Mouse (Mus musculus): ENCODE data around the gene Cdc5l. TPM values are rescaled to one million over a fixed set of nuclear protein-coding genes. Genes with fewer than 3 reads are reported as not detected.
"Not testable (repeated sequence)": the region's sequence is repeated elsewhere in the genome, so short reads cannot be mapped to it uniquely, and the experiment has no call there.

Gene Cdc5l
- polyA plus RNA-seq, 1 experiment from 2014 or later = 79.9 TPM

DNA sequence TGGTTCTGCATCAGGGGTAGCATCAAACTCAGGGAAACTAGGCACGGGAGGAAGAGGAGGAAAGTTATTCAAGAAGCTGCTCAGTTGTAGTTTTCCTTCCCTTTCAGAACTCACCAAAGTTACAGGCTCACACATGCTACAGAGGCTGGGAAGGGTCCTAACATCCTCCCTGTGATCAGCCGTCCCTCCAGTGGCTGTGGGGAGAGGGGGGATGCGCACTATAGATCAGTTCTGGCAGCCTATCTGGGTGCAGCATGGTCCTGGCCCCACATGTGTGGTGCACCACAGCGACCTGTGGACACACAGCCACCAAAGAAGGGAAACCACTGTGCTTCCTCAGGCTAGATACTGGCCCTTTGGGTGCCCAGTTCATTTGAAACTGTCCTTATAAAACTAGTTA, 25.0 kb upstream of the Cdc5l start:
- Histone ChIP-seq H3K36me3 (replicated peaks) (no peaks in the 10 kb centered on the region), H3K9me3 (no peaks in the 10 kb centered on the region), H3K27me3 (no peaks in the 10 kb centered on the region), H3K4me2 (no peak overlapping the region), H3K4me3 (replicated peaks) (no peak overlapping the region), H3K4me1 (peaks cover 13% of the 10 kb centered on the region), H3K9ac (no peak overlapping the region), H3K27ac (no peak overlapping the region)
- WGBS = 87% methylated on average over 4 of the region's 4 CpGs
- no peak for ATAC-seq (ENCODE audit: low FRiP score)

- Histone ChIP-seq H3K4me2 (no peak overlapping the region), H3K36me3 (replicated peaks) (no peaks in the 10 kb centered on the region), H3K27ac (no peak overlapping the region), H3K4me1 (peaks cover 13% of the 10 kb centered on the region), H3K4me3 (replicated peaks) (no peak overlapping the region), H3K9me3 (no peaks in the 10 kb centered on the region), H3K27me3 (no peaks in the 10 kb centered on the region), H3K9ac (no peak overlapping the region)
- ATAC-seq (ENCODE audit: low FRiP score) = no peak
- 92% methylated on average over 5 of the region's 5 CpGs for WGBS
Observed at GRCm38 (mm10) chr17:45457487-45457886, 23.9 kb upstream of the Cdc5l start.

DNA sequence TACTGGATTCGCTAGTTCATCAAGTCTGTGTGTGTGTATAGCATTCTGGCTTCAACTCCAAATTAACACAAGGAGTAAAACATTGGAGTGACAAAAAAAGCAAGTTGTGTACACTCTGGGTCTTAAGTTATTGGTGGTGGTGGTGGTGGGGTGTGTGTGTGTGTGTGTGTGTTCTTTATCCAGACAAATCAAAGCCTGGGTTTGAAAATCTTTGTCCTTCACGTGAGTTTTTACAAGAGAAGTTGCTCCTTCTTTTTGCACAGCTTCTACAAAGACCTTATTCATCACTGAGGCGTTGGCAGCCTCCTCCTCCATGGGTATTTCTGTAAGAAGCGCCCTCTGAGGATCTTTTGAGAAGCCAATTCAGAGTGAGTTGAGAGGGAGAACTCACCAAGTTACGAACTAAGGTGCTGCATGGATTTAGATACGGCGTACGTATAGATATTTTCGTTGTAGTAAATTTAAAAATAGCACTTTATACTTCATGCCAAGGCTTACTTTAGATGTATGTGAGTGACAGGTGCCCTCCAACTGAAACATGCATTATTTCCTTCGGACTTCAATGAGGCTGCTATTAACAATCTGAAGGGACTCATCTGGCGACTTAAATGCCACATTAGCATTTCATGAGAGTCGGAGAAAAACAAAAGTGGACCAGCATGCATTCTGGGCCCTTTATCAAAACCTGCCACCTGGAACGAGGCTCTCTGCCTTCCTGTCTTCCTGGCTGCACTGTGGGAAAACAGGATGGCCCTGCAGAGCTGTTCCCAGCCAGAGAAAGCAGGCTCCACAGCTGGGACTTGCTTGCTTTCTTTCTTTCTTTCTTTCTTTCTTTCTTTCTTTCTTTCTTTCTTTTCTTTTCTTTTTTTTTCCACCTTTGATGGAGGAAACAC, 23.0 kb upstream of the Cdc5l start:
- Histone ChIP-seq H3K9me3 (no peaks in the 10 kb centered on the region), H3K9ac (no peak overlapping the region), H3K4me3 (replicated peaks) (no peak overlapping the region), H3K4me1 (peaks cover 13% of the 10 kb centered on the region), H3K27me3 (no peaks in the 10 kb centered on the region), H3K4me2 (peak overlapping the region; percentile 18), H3K36me3 (replicated peaks) (no peaks in the 10 kb centered on the region), H3K27ac (peak overlapping the region; percentile 71)
- 0 out of 2 replicates have a peak, but pooled peaks have one; percentile 51 for ATAC-seq (ENCODE audit: low FRiP score)
- 33% methylated on average over 13 of the region's 13 CpGs for WGBS

DNA sequence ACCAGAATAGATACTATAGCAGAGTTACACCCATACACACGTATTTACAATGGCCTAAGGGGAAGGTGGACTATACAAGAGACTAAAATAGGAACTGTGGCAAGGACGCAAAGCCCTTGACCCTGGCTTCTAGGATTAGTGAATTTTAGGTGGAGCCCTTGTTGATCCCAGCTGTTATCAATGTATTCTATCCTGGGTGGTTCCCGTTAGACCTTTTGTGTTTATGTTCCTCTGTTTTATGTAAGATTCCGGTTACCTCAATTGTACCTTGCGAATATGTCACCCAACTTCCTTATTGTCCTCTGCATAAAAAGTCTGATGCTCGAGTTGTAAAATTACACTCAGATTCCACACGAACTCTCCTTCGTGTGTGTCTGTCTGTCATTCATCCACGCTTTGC, 22.2 kb upstream of the Cdc5l start:
- not testable (repeated sequence) for H3K9me3 ChIP-seq; H3K36me3 ChIP-seq (replicated peaks); ATAC-seq (ENCODE audit: low FRiP score); H3K9ac ChIP-seq; H3K27me3 ChIP-seq; H3K4me2 ChIP-seq; H3K4me3 ChIP-seq (replicated peaks)
- WGBS = 80% methylated on average over 9 of the region's 9 CpGs
- Histone ChIP-seq H3K27ac (peak overlapping the region; percentile 71; the same call in 1 of the 2 replicates), H3K4me1 (peaks cover 13% of the 10 kb centered on the region)

- 88% methylated on average over 2 of the region's 2 CpGs for WGBS
- H3K4me1 ChIP-seq = peaks cover 13% of the 10 kb centered on the region
- no peaks in the 10 kb centered on the region for H3K9me3 ChIP-seq
- H3K4me3 ChIP-seq (replicated peaks) = no peak overlapping the region
- no peaks in the 10 kb centered on the region for H3K27me3 ChIP-seq
- no peak overlapping the region for H3K4me2 ChIP-seq
- H3K27ac ChIP-seq = no peak overlapping the region
- H3K9ac ChIP-seq = no peak overlapping the region
- no peak for ATAC-seq (ENCODE audit: low FRiP score)
- no peaks in the 10 kb centered on the region for H3K36me3 ChIP-seq (replicated peaks)
Observed at GRCm38 (mm10) chr17:45454794-45455193, 21.3 kb upstream of the Cdc5l start.

- Histone ChIP-seq H3K36me3 (replicated peaks) (peaks cover 3% of the 10 kb centered on the region; the same call in 1 of the 2 replicates), H3K9ac (no peak overlapping the region), H3K4me3 (replicated peaks) (no peak overlapping the region), H3K27ac (no peak overlapping the region), H3K4me1 (peaks cover 13% of the 10 kb centered on the region), H3K27me3 (no peaks in the 10 kb centered on the region), H3K4me2 (no peak overlapping the region), H3K9me3 (no peaks in the 10 kb centered on the region)
- 93% methylated on average over 1 of the region's 1 CpGs for WGBS
- ATAC-seq (ENCODE audit: low FRiP score) = no peak
Observed at GRCm38 (mm10) chr17:45452271-45452670, 18.7 kb upstream of the Cdc5l start.

GRCm38 (mm10) chr17:45450153-45450552, 16.6 kb upstream of the Cdc5l start:
- 95% methylated on average over 6 of the region's 6 CpGs for WGBS
- Histone ChIP-seq H3K9me3 (no peaks in the 10 kb centered on the region), H3K4me1 (no peaks in the 10 kb centered on the region), H3K9ac (no peak overlapping the region), H3K27me3 (no peaks in the 10 kb centered on the region), H3K36me3 (replicated peaks) (peaks cover 8% of the 10 kb centered on the region), H3K4me3 (replicated peaks) (no peak overlapping the region), H3K4me2 (no peak overlapping the region), H3K27ac (no peak overlapping the region)
- ATAC-seq (ENCODE audit: low FRiP score) = no peak

GRCm38 (mm10) chr17:45449586-45449985, 16.0 kb upstream of the Cdc5l start:
- Histone ChIP-seq H3K4me3 (replicated peaks) (no peak overlapping the region), H3K9ac (no peak overlapping the region), H3K4me1 (no peaks in the 10 kb centered on the region), H3K27me3 (no peaks in the 10 kb centered on the region), H3K9me3 (no peaks in the 10 kb centered on the region), H3K27ac (no peak overlapping the region), H3K4me2 (no peak overlapping the region), H3K36me3 (replicated peaks) (peaks cover 12% of the 10 kb centered on the region)
- no peak for ATAC-seq (ENCODE audit: low FRiP score)
- WGBS = 92% methylated on average over 8 of the region's 8 CpGs

- H3K4me1 ChIP-seq = no peaks in the 10 kb centered on the region
- no peak overlapping the region for H3K4me3 ChIP-seq (replicated peaks)
- H3K27ac ChIP-seq = no peak overlapping the region
- H3K9ac ChIP-seq = no peak overlapping the region
- 92% methylated on average over 2 of the region's 2 CpGs for WGBS
- peaks cover 12% of the 10 kb centered on the region for H3K36me3 ChIP-seq (replicated peaks)
- ATAC-seq (ENCODE audit: low FRiP score) = no peak
- no peaks in the 10 kb centered on the region for H3K9me3 ChIP-seq
- no peak overlapping the region for H3K4me2 ChIP-seq
- no peaks in the 10 kb centered on the region for H3K27me3 ChIP-seq
Observed at GRCm38 (mm10) chr17:45447063-45447462, 13.5 kb upstream of the Cdc5l start.

GRCm38 (mm10) chr17:45445923-45446322, 12.4 kb upstream of the Cdc5l start:
- no peak overlapping the region for H3K27ac ChIP-seq
- peaks cover 14% of the 10 kb centered on the region for H3K36me3 ChIP-seq (replicated peaks)
- 84% methylated on average over 4 of the region's 4 CpGs for WGBS
- no peaks in the 10 kb centered on the region for H3K4me1 ChIP-seq
- H3K9ac ChIP-seq = no peak overlapping the region
- H3K4me3 ChIP-seq (replicated peaks) = no peak overlapping the region
- ATAC-seq (ENCODE audit: low FRiP score) = no peak
- no peak overlapping the region for H3K4me2 ChIP-seq
- H3K27me3 ChIP-seq = no peaks in the 10 kb centered on the region
- H3K9me3 ChIP-seq = no peaks in the 10 kb centered on the region

GRCm38 (mm10) chr17:45434262-45434590, 689 bp upstream of the Cdc5l start:
- Histone ChIP-seq H3K9me3 (no peaks in the 10 kb centered on the region), H3K27ac (peak overlapping the region; percentile 97), H3K27me3 (no peaks in the 10 kb centered on the region), H3K4me1 (peaks cover 22% of the 10 kb centered on the region), H3K9ac (peak overlapping the region; percentile 92), H3K36me3 (replicated peaks) (peaks cover 9% of the 10 kb centered on the region; the same call in 1 of the 2 replicates), H3K4me3 (replicated peaks) (peak overlapping the region; percentile 93), H3K4me2 (peak overlapping the region; percentile 88)
- no peak for ATAC-seq (ENCODE audit: low FRiP score)
- 9% methylated on average over 12 of the region's 12 CpGs for WGBS

DNA sequence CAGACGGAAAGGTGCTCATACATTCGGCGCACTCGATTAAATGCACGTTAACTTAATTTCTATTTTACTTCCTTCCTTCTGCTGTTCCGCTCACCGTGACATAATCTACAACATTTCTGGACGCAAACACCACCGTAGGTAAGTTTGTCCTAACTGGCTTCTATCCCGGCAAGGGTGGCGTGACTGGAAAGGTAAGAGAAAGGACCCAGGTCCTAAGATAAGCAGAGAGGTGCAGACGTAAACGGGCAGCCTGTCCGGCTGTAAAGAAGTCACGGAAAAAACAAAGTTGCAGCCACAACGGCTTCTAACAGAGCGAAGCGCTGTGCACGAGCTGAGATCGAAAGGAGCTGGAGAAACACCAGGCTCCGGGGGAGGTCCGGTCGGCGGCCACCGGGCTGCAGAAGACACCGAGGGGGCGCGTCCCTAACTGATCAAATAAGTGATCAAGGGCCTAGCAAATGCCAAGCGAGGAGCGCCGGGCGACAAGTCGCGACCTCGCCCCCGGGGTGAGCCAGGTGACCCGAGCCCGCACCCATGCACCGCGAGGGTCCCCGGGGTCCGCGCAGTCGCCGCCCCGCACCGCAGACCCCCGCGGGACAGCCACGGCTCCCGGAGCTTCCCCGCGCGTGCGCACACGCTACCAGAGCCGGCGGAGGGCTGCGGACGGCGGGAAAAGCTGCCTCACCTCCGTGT, 685 bp downstream of the Cdc5l start:
- Histone ChIP-seq H3K9ac (peak overlapping the region; percentile 92), H3K36me3 (replicated peaks) (peaks cover 9% of the 10 kb centered on the region; the same call in 1 of the 2 replicates), H3K27ac (peak overlapping the region; percentile 97), H3K4me1 (peaks cover 22% of the 10 kb centered on the region), H3K4me2 (peak overlapping the region; percentile 88), H3K27me3 (no peaks in the 10 kb centered on the region), H3K4me3 (replicated peaks) (peak overlapping the region; percentile 93), H3K9me3 (no peaks in the 10 kb centered on the region)
- WGBS = 2% methylated on average over 60 of the region's 62 CpGs
- peak; percentile 85 for ATAC-seq (ENCODE audit: low FRiP score)
